Mouse (Mus musculus): ENCODE measurements around the gene Clec4g.

The Clec4g gene

GRCm38 (mm10) chr8:3678831-3679230, 41.6 kb downstream of the Clec4g start:
- DNase-seq: no peak

DNA sequence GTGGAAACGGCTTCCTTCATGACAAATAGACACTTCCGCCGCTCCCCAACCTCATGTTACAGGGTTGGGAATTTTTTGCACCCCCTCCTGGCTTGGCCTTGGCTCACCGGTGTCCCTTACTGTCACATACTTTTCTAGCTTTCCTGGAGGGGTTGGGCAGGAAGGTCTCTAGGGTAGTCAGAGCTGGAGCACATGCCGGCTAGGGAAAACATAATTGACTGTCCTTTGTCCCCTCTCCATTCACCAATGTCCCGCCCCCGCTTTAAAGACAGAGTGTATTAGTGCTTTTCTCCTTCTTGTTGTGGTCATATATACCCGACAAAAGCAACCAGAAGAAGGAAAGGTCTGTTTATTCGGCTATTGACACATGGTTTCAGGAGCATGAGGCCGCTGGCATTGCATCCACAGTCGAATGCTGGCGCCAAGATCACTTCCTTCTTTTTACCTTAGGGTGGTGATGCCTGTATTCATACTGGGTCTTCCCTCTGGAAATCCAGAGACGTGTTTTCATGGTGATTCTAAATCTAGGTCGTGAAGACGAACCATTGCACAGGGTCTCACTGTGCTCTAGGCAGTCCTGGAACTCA, 43.4 kb downstream of the Clec4g start:
- no peak for DNase-seq

DNA sequence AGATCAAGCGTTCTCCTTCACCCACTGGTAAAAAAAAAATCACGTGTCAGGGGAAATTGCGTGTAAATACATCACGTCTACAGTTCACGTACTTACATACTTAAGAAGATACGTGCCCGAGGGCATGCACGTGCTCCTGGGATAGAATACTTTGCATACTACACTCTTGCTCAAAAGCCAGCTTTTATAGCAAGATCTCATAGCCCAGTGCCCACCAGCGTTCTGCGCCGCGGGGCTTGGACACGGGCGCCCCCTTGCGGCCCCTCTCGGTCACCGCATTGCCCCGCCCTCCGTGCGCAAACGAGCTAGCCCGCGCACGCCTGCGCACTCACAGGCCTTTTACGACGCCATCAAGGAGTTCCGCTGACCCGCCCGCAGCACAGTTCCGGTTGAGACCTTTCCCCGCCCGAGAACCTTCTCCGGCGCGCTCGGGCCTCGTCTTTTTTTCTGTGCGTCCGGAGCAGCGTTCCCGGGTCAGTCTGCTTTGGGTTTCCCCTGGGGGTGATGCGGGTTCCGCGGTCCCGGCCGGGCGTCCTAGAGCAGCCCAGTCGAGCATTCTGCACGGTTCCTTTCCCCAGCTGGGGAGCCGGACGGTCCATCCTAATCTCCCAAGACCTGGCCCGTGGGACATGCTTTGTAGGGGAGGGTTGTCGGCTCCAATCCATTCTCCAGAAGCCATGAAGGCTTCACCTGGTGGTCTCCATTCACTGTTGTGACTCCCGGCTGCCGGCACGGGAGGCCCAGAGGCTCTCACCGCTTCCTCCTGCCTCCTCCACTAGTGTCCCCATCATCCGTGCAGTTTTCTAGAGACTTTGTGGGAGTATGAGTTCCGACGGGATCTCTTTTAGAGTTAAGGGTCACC, 44.1 kb downstream of the Clec4g start, which contains the start of gene Trappc5:
Gene Trappc5, plus strand, starts transcription at position 169 of the 862 bp plus-strand sequence.
- peak; percentile 90 to 97 for DNase-seq

DNA sequence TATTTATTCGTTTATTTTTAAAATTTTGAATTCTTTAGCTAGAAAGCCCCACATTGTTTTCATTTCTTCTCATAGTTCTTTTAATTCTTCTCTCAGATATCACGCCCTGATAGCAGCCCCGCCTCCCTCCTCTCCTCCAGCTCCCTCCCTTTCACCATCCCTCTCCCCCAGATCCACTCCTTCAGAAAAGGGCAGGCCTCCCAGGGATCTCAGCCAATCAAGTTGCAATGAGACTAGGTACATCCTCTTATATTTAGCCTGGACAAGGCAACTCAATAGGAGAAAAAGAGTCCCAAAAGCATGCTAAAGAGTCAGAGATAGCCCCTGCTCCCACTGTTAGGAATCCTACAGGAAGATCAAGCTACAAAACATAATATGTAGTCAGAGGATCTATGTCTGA, 45.8 kb downstream of the Clec4g start:
- no peak for DNase-seq

- DNase-seq: peak; percentile 73 to 91
These were observed 48.4 kb downstream of the Clec4g start, which contains the start of gene Fcor for GRCm38 (mm10) chr8:3671980-3672491. Gene Fcor, minus strand, starts transcription at chr8:3672362.

- peak; percentile 43 to 55 for DNase-seq
These were observed 50.1 kb downstream of the Clec4g start for GRCm38 (mm10) chr8:3670388-3670787.

DNA sequence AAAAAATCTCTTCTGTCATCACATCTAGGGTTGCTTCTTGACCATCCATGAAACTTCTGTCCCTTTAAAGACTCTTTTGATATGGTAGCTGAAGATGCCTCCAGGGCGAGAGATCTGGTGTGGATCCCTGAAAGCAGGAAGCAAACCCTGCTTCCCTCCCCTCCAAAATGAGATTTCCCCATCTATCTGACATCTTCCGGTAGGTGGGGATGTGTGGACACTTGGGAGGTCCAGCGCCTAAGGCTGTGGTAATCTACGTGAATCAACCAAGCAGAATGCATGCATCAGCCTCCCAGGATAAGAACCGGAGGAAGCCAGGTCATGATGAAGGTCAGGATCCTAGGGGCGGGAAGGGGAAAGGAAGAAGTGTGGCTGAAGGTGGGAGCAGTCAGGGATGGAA, 54.9 kb downstream of the Clec4g start, which contains the start of gene Mcemp1:
Gene Mcemp1, plus strand, starts transcription at position 248 of the 400 bp plus-strand sequence.
- no peak for DNase-seq

DNA sequence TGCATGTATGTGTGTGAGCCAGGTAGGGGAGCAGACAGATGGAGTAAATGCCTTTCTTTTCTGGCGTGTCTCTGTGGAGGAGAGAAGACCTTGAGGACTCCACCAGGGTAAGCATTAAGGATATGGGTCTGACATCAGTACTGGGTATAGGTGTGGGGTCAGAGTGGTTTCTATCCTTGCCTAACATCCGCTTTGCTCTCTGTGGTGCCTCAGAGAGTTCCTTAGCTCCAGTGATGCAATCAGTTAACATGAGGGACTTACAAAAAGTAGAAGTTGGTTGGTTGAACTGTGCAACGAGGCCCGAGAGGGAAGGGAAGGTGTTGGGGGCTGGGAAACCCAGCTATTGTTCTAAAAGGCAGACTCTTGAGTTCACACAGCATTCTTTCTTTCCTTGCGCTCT, 56.0 kb downstream of the Clec4g start:
- DNase-seq: no peak

DNA sequence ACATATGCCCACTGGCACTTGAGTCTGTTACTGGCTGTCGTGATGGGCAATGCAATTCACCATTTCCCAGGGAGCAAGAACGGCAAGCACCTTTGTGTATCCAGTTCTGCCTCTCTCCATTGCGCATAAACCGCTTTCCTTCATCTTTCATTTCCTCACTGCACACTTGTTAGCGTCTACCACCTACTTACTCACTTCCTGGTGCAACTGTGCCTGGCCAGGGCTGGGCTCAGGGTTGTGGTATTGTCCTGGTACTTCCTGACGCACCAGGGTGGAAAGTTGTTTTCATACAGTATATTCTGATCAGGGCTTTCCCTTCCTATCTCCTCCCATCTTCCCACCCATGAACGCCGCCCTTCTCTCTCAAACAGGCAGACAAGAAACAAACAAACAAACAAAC, 59.6 kb downstream of the Clec4g start:
- DNase-seq: no peak

All from spleen, adult 18-20 months (tissue).